Mouse (Mus musculus): ENCODE data around the gene Chd8.

DNA sequence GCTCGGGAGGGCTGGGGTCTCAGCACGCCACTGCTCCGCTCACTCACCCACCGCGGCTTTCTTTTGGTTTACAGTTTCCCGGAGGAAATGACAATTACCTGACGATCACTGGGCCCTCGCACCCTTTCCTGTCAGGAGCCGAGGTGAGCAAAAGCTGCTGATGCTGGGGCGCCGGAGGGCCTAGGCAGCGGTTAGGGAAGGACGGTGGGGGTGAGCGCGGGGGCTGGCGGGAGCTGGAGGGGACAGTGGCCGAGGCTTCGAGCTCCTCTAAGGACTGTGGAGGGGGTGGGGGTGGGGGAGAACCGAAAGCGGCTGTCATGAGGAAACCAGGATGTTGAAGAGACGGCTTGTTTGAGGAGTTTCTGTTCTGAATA, 22.2 kb upstream of the Chd8 start:
- no peak for TF ChIP-seq CTCF (IDR thresholded peaks at IDR 0.05; ENCODE audit: low read depth)
- peak; percentile 36 for TF ChIP-seq EP300 (optimal IDR thresholded peaks at IDR 0.05)

Data from stomach, postnatal 0 days (tissue).